Mouse (Mus musculus): ENCODE data around the gene Senp8.

- no peak for TF ChIP-seq CTCF (IDR thresholded peaks at IDR 0.05; ENCODE audit: insufficient read depth, low read depth, low read length)
- no peak for TF ChIP-seq POLR2A (IDR thresholded peaks at IDR 0.05; ENCODE audit: insufficient read depth, low read depth, low read length)
Measured at GRCm38 (mm10) chr9:59749581-59750265, 787 bp downstream of the Senp8 start.
